Mouse (Mus musculus): ENCODE results near the gene Zeb2. TPM values are rescaled to one million over a fixed set of nuclear protein-coding genes. Genes with fewer than 3 reads are reported as not detected.

Gene Zeb2
- polyA plus RNA-seq, 1 experiment from 2014 or later: 52.2 TPM

DNA sequence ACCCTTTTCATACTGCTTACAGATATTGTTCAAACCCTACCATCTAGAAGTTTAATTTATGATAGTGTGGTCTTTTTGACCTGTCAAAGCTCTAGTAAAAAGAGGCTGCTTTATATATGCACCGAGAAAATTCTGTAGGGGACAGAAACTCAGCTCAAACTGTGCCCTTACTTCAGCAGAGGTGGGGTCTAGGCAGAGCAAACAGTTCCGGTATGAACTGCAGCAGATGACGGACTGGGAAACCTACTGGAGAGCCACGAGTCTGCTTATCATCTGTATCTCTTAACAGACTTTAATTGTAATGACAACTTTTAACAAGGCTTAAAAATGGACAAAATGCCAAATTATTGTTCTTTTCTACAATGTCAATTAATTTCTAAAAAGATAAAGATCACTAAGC lies 30.0 kb downstream of the Zeb2 start:
- no peak overlapping the region for H3K9ac ChIP-seq (ENCODE audit: low read depth, low read length)
- no peak for ATAC-seq (ENCODE audit: low FRiP score, low TSS enrichment)
- H3K27me3 ChIP-seq (ENCODE audit: control insufficient read depth, insufficient read depth, low read length): no peaks in the 10 kb centered on the region
- peaks cover 31% of the 10 kb centered on the region for H3K4me1 ChIP-seq (ENCODE audit: control insufficient read depth, insufficient read depth, low read length)
- H3K4me3 ChIP-seq (ENCODE audit: low read length): no peak overlapping the region
- 52% methylated on average over 4 of the region's 4 CpGs for WGBS
- H3K27ac ChIP-seq (ENCODE audit: low read depth, low read length): no peak overlapping the region
- no peaks in the 10 kb centered on the region for H3K9me3 ChIP-seq (ENCODE audit: control insufficient read depth, low read length)
- H3K4me2 ChIP-seq (replicated peaks; ENCODE audit: low read depth, low read length): no peak overlapping the region
- H3K36me3 ChIP-seq (ENCODE audit: control insufficient read depth, insufficient read depth, low read length): no peaks in the 10 kb centered on the region; the same call in 1 of the 2 replicates

DNA sequence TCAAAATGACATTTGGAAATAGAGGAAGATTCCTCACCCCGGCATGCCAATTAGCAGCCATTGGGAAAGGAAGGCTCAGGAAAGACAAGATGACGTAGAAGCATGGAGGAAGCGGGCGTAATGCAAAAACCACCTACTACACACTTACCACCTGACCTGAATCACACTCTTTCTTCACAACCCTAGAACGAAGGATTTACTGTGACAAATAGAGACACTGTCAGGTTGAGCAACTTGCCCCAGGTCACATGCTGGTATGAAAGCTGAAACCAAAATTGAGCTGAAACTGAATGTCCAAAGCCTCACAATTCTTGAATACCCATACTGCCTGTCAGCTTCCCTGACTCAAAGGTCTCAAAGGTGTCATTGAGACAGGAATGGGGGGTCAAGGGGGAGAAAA lies 31.5 kb downstream of the Zeb2 start:
- H3K4me3 ChIP-seq (ENCODE audit: low read length): no peak overlapping the region
- no peak overlapping the region for H3K4me2 ChIP-seq (replicated peaks; ENCODE audit: low read depth, low read length)
- no peaks in the 10 kb centered on the region for H3K9me3 ChIP-seq (ENCODE audit: control insufficient read depth, low read length)
- no peak overlapping the region for H3K9ac ChIP-seq (ENCODE audit: low read depth, low read length)
- H3K4me1 ChIP-seq (ENCODE audit: control insufficient read depth, insufficient read depth, low read length): peaks cover 31% of the 10 kb centered on the region
- H3K27ac ChIP-seq (ENCODE audit: low read depth, low read length): no peak overlapping the region
- no peaks in the 10 kb centered on the region for H3K27me3 ChIP-seq (ENCODE audit: control insufficient read depth, insufficient read depth, low read length)
- 77% methylated on average over 5 of the region's 5 CpGs for WGBS
- no peaks in the 10 kb centered on the region; the same call in 1 of the 2 replicates for H3K36me3 ChIP-seq (ENCODE audit: control insufficient read depth, insufficient read depth, low read length)
- no peak for ATAC-seq (ENCODE audit: low FRiP score, low TSS enrichment)

DNA sequence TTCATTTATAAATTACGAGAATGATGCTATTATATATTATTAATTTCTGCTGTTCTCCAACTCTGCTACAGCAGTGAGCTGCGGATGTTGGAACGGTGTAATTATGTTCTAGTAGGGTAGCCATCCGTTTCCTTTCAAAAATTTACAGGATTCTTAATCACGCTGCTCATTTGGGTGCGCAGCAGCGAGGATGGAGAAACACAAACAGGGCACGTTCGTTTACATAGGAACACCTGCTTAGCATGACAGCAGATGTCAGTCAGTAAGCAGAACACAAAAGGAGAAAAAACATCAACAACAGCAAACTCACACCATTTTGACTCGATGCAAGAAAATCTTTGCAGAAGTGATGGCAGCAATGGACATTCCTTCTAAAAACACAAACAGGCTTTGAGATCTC lies 34.2 kb downstream of the Zeb2 start:
- ATAC-seq (ENCODE audit: low FRiP score, low TSS enrichment): no peak

DNA sequence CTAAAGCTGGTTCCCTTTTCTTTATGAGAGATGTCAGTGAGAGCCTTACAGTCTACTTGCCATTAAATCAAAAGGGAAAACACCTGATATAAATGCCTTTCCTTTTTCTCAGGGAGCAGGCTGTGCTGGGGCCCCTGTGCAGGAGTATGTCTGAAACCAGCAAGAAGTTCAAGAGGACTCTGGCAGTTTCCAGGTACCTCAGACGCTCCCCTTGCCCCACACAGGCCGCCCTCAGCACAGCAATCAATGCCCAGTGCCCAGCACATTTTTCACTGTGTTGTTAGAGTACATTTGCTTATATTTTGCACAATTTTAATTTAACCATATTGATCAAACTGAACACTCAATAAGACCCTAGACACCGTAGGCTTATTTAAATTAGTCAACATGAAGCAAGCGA lies 35.6 kb downstream of the Zeb2 start:
- H3K4me1 ChIP-seq (ENCODE audit: control insufficient read depth, insufficient read depth, low read length): 0 out of 2 replicates have a peak, but pooled peaks cover 2% of the 10 kb centered on the region
- ATAC-seq (ENCODE audit: low FRiP score, low TSS enrichment): no peak
- no peak overlapping the region for H3K4me3 ChIP-seq (ENCODE audit: low read length)
- H3K27me3 ChIP-seq (ENCODE audit: control insufficient read depth, insufficient read depth, low read length): no peaks in the 10 kb centered on the region
- H3K36me3 ChIP-seq (ENCODE audit: control insufficient read depth, insufficient read depth, low read length): no peaks in the 10 kb centered on the region; the same call in 1 of the 2 replicates
- no peak overlapping the region for H3K4me2 ChIP-seq (replicated peaks; ENCODE audit: low read depth, low read length)
- no peak overlapping the region for H3K27ac ChIP-seq (ENCODE audit: low read depth, low read length)
- WGBS: 82% methylated on average over 4 of the region's 4 CpGs
- H3K9me3 ChIP-seq (ENCODE audit: control insufficient read depth, low read length): no peaks in the 10 kb centered on the region
- H3K9ac ChIP-seq (ENCODE audit: low read depth, low read length): no peak overlapping the region

More for the DNA sequence above, 34.2 kb downstream of the Zeb2 start:
- WGBS: 48% methylated on average over 10 of the region's 10 CpGs
- H3K4me1 ChIP-seq (ENCODE audit: control insufficient read depth, insufficient read depth, low read length): 0 out of 2 replicates have a peak, but pooled peaks cover 15% of the 10 kb centered on the region
- no peak overlapping the region for H3K4me3 ChIP-seq (ENCODE audit: low read length)
- H3K27ac ChIP-seq (ENCODE audit: low read depth, low read length): no peak overlapping the region
- no peaks in the 10 kb centered on the region; the same call in 1 of the 2 replicates for H3K36me3 ChIP-seq (ENCODE audit: control insufficient read depth, insufficient read depth, low read length)
- H3K9me3 ChIP-seq (ENCODE audit: control insufficient read depth, low read length): no peaks in the 10 kb centered on the region
- H3K4me2 ChIP-seq (replicated peaks; ENCODE audit: low read depth, low read length): no peak overlapping the region
- H3K27me3 ChIP-seq (ENCODE audit: control insufficient read depth, insufficient read depth, low read length): no peaks in the 10 kb centered on the region
- no peak overlapping the region for H3K9ac ChIP-seq (ENCODE audit: low read depth, low read length)

DNA sequence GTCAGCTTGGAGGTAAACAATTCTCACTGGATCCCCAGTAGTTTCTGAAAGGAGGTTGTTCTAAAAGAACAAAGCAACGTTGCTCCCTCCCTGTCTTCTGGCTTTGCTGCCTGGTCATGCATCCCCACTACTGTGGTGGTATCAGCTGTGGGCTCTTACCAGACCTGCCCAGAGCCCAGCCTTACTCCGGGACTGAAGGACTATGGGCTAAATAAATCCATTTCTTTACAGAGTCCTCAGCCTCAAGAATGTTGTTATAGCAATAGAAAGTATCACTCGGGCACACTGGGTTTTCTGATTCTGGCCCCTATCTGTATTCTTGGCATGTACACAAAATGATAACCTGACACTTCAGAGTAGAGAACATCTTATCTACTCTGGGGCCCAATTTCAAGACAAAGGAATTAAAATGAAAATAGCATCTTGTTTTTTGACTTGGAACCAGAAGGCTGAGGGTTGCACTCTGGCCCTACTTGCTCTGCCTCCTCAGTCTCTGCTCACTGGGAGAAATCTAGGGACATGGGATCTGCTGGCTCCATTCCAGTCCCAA lies 39.2 kb downstream of the Zeb2 start:
- Histone ChIP-seq H3K4me1 (ENCODE audit: control insufficient read depth, insufficient read depth, low read length) (no peaks in the 10 kb centered on the region), H3K36me3 (ENCODE audit: control insufficient read depth, insufficient read depth, low read length) (peaks cover 2% of the 10 kb centered on the region; the same call in 1 of the 2 replicates), H3K4me3 (ENCODE audit: low read length) (no peak overlapping the region), H3K4me2 (replicated peaks; ENCODE audit: low read depth, low read length) (no peak overlapping the region), H3K9ac (ENCODE audit: low read depth, low read length) (no peak overlapping the region), H3K27me3 (ENCODE audit: control insufficient read depth, insufficient read depth, low read length) (no peaks in the 10 kb centered on the region), H3K9me3 (ENCODE audit: control insufficient read depth, low read length) (no peaks in the 10 kb centered on the region), H3K27ac (ENCODE audit: low read depth, low read length) (no peak overlapping the region)
- WGBS: 75% methylated on average over 3 of the region's 3 CpGs
- ATAC-seq (ENCODE audit: low FRiP score, low TSS enrichment): no peak

DNA sequence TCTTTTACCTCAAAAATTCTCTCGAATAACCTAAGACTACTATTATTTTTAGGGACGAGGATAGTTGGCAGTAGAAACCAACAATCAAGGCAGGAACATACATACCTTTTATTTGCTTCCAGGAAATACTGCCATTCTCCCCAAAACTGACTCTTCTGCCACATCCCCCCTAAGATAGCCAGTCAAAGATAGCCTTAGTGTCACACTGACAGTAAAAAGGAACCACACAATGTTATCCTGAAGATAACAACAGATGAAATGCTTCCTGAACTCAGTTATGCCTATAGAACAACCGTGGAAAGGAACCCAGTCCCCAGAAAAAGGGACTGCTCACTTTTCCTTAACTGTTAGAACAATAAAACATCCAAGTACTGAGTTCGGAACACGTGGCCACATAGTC lies 39.8 kb downstream of the Zeb2 start:
- Histone ChIP-seq H3K27me3 (ENCODE audit: control insufficient read depth, insufficient read depth, low read length) (no peaks in the 10 kb centered on the region), H3K4me2 (replicated peaks; ENCODE audit: low read depth, low read length) (no peak overlapping the region), H3K9ac (ENCODE audit: low read depth, low read length) (no peak overlapping the region), H3K27ac (ENCODE audit: low read depth, low read length) (no peak overlapping the region), H3K4me1 (ENCODE audit: control insufficient read depth, insufficient read depth, low read length) (0 out of 2 replicates have a peak, but pooled peaks cover 5% of the 10 kb centered on the region), H3K4me3 (ENCODE audit: low read length) (no peak overlapping the region), H3K9me3 (ENCODE audit: control insufficient read depth, low read length) (no peaks in the 10 kb centered on the region), H3K36me3 (ENCODE audit: control insufficient read depth, insufficient read depth, low read length) (peaks cover 3% of the 10 kb centered on the region; the same call in 1 of the 2 replicates)
- ATAC-seq (ENCODE audit: low FRiP score, low TSS enrichment): no peak
- 88% methylated on average over 5 of the region's 5 CpGs for WGBS

DNA sequence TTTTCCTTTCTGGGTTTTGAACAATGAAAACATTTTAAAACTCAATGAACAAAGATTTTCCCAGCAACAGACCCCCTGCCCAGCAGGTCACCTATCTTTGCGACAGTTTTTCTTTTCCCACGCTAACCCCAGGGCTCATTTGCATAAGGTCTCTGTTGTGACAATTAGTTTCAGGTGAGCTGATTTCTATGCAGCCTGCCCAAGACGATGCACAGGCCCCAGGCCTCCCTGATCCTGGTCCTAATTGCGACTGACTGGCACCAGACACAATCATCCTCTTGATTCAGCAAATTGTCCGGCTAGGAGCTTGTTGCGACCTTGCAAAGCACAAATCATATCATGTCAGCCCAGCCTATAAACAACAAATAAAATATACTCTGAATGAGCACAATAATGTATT lies 44.2 kb downstream of the Zeb2 start:
- Histone ChIP-seq H3K4me2 (replicated peaks; ENCODE audit: low read depth, low read length) (no peak overlapping the region), H3K27me3 (ENCODE audit: control insufficient read depth, insufficient read depth, low read length) (no peaks in the 10 kb centered on the region), H3K4me1 (ENCODE audit: control insufficient read depth, insufficient read depth, low read length) (peaks cover 13% of the 10 kb centered on the region; the same call in 1 of the 2 replicates), H3K9me3 (ENCODE audit: control insufficient read depth, low read length) (no peaks in the 10 kb centered on the region), H3K4me3 (ENCODE audit: low read length) (no peak overlapping the region), H3K36me3 (ENCODE audit: control insufficient read depth, insufficient read depth, low read length) (peaks cover 8% of the 10 kb centered on the region; the same call in 1 of the 2 replicates), H3K9ac (ENCODE audit: low read depth, low read length) (no peak overlapping the region), H3K27ac (ENCODE audit: low read depth, low read length) (no peak overlapping the region)
- ATAC-seq (ENCODE audit: low FRiP score, low TSS enrichment): no peak
- WGBS: 54% methylated on average over 6 of the region's 6 CpGs

DNA sequence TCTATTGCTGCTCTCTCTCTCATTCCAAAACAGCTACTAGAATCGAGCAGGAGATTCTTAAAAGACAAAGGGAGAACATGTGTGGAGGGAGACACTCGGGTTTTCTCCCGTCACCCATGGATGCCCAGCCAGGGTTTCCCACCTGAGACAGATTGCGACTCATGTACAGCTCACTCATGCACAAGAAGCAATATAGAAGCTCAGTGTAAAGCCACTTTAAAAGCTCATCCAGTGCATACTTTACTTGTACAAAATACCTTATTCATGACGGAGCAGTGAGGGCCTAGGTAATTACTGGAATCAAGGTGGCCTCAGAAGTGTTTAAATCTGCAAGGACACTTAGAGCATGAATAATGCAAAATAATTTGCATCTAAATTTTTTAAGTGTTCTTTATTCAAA lies 45.9 kb downstream of the Zeb2 start:
- Histone ChIP-seq H3K9ac (ENCODE audit: low read depth, low read length) (no peak overlapping the region), H3K9me3 (ENCODE audit: control insufficient read depth, low read length) (no peaks in the 10 kb centered on the region), H3K27ac (ENCODE audit: low read depth, low read length) (peak overlapping the region; percentile 37; the same call in 1 of the 2 replicates), H3K4me2 (replicated peaks; ENCODE audit: low read depth, low read length) (no peak overlapping the region), H3K36me3 (ENCODE audit: control insufficient read depth, insufficient read depth, low read length) (peaks cover 8% of the 10 kb centered on the region; the same call in 1 of the 2 replicates), H3K4me3 (ENCODE audit: low read length) (no peak overlapping the region), H3K27me3 (ENCODE audit: control insufficient read depth, insufficient read depth, low read length) (no peaks in the 10 kb centered on the region), H3K4me1 (ENCODE audit: control insufficient read depth, insufficient read depth, low read length) (peaks cover 20% of the 10 kb centered on the region)
- no peak for ATAC-seq (ENCODE audit: low FRiP score, low TSS enrichment)
- 44% methylated on average over 5 of the region's 5 CpGs for WGBS

DNA sequence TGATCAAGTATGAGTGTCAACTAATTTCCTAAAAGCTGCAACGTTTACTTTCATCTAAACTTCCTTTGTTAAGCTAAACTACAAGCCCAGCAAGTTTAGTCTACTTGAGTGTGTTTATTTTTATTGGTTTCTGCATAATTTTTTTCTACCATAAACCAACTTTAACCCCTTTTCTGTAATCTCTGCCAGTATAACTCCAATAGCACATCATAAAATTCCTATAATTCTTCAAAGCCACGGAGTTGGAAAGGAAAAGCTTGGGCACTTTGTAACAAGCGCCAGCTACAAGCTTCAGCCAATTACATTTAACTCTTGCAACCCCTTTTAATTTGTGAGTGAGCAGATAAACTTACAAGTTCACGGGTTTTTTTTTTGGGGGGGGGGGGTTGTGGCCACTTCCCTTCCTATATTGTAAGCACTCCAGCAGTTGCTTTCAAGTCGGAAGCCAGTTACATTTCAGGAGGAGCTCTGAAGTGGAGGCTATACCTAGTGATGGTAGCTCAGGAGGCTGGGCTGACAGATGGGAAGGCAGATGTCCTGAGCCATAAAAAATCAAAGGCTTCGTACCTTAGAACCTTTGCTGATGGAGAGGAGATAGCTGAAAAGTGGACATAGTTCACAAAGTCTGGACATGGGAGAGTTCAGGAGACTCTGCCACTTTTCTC lies 46.5 kb downstream of the Zeb2 start:
- Histone ChIP-seq H3K27ac (ENCODE audit: low read depth, low read length) (peak overlapping the region; percentile 37; the same call in 1 of the 2 replicates), H3K27me3 (ENCODE audit: control insufficient read depth, insufficient read depth, low read length) (no peaks in the 10 kb centered on the region), H3K9ac (ENCODE audit: low read depth, low read length) (no peak overlapping the region), H3K36me3 (ENCODE audit: control insufficient read depth, insufficient read depth, low read length) (peaks cover 8% of the 10 kb centered on the region; the same call in 1 of the 2 replicates), H3K9me3 (ENCODE audit: control insufficient read depth, low read length) (no peaks in the 10 kb centered on the region), H3K4me2 (replicated peaks; ENCODE audit: low read depth, low read length) (no peak overlapping the region), H3K4me1 (ENCODE audit: control insufficient read depth, insufficient read depth, low read length) (peaks cover 20% of the 10 kb centered on the region), H3K4me3 (ENCODE audit: low read length) (no peak overlapping the region)
- WGBS: 37% methylated on average over 6 of the region's 6 CpGs
- ATAC-seq (ENCODE audit: low FRiP score, low TSS enrichment): no peak

Data from kidney, embryonic 14.5 days (tissue).